Mouse (Mus musculus): Measurements from ENCODE around the gene Olfr1341.

GRCm38 (mm10) chr4:118692412-118692973, 10.8 kb upstream of the Olfr1341 start, which contains the start of gene Olfr1342:
- TF ChIP-seq POLR2AphosphoS2 (IDR thresholded peaks at IDR 0.05; ENCODE audit: low read depth, low read length) = no peak
- TF ChIP-seq EP300 (IDR thresholded peaks at IDR 0.05; ENCODE audit: low read length) = no peak
- no peak for TF ChIP-seq CTCF (conservative IDR thresholded peaks at IDR 0.05 in 1 of 2, IDR thresholded peaks at IDR 0.05 in 1 of 2; ENCODE audit: low read depth in 2 of 2, low read length in 2 of 2)
- no peak for TF ChIP-seq ETS1 (conservative IDR thresholded peaks at IDR 0.05; ENCODE audit: low read depth, low read length)
- TF ChIP-seq HCFC1 (IDR thresholded peaks at IDR 0.05; ENCODE audit: low read depth, low read length) = no peak
- TF ChIP-seq ZNF384 (IDR thresholded peaks at IDR 0.05; ENCODE audit: low read depth, low read length) = no peak
- TF ChIP-seq POLR2A (IDR thresholded peaks at IDR 0.05; ENCODE audit: low read depth, low read length) = no peak
- no peak for TF ChIP-seq PAX5 (IDR thresholded peaks at IDR 0.05; ENCODE audit: low read length)
- no peak for TF ChIP-seq SMC3 (IDR thresholded peaks at IDR 0.05; ENCODE audit: low read depth, low read length)
- TF ChIP-seq RCOR1 (conservative IDR thresholded peaks at IDR 0.05; ENCODE audit: low read depth, low read length) = no peak

Data from CH12.LX (cell line).